Mouse (Mus musculus) central nervous system, embryonic 14 days (tissue): Measurements from ENCODE around the gene Gm16368. TPM values are rescaled to one million over a fixed set of nuclear protein-coding genes. Genes with fewer than 3 reads are reported as not detected.

Experiments used
- polyA plus RNA-seq: library from polyadenylated mRNA; depleted of rRNA; stranded (reverse); fragments of >200 nt; gene quantifications from 2 replicates; pipeline ENCODE4 v1.2.3, GENCODE M21; 2012; rRNA removed

Gene Gm16368
- polyA plus RNA-seq = not detected in 2 replicates

GRCm38 (mm10) chr12:88083397-88083796 lies at the start of gene Gm16368:
Gene Gm16368, plus strand, starts transcription at chr12:88083697.

Other genes with a start within 250 kb of the Gm16368 start
- gene Gm2001, start 241.4 kb upstream of the Gm16368 start, polyA plus RNA-seq = not detected in 2 replicates
- not detected in 2 replicates for gene Gm2016, start 209.6 kb upstream of the Gm16368 start, polyA plus RNA-seq
- gene Gm2022, start 188.3 kb upstream of the Gm16368 start, polyA plus RNA-seq = not detected in 2 replicates
- gene Gm2035, start 163.8 kb upstream of the Gm16368 start, polyA plus RNA-seq = not detected in 2 replicates
- not detected in 2 replicates for gene Gm2042, start 129.6 kb upstream of the Gm16368 start, polyA plus RNA-seq
- not detected in 2 replicates for gene Gm2075, start 71.8 kb upstream of the Gm16368 start, polyA plus RNA-seq
- gene Gm6803, start 64.9 kb upstream of the Gm16368 start, polyA plus RNA-seq = not detected in 2 replicates
- not detected in 2 replicates for gene Gm2056, start 56.7 kb upstream of the Gm16368 start, polyA plus RNA-seq
- gene Gm10436, start 98.4 kb downstream of the Gm16368 start, polyA plus RNA-seq = not detected in 2 replicates
- not detected in 2 replicates for gene Gm8332, start 166.4 kb downstream of the Gm16368 start, polyA plus RNA-seq
- not detected in 2 replicates for gene Gm5662, start 190.8 kb downstream of the Gm16368 start, polyA plus RNA-seq
- gene Gm5039, start 240.3 kb downstream of the Gm16368 start, polyA plus RNA-seq = not detected in 2 replicates